Mouse (Mus musculus): ENCODE results near the gene Cebpz.

DNA sequence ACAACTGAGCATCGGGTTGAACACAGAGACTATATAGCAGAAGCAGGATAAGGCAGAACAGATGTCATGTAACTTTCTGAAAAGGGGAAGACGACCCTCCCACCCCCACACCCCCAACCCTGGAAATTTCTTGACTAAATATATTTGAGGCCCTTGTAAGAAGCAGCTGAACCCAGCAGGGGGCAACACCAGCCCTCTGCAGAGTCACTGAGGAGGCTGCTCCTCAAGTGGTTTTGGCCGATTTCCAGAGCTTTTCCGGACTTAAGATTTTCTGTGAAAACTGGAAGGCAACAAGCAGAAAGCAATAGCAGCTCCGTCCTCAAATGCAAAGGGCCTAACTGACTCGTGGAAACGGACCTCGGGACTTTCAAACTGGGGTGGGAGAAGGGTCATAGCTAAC is 41.5 kb downstream of the Cebpz start:
- no peak for TF ChIP-seq POLR2A (IDR thresholded peaks at IDR 0.05; ENCODE audit: insufficient read depth, low read depth, low read length)
- TF ChIP-seq CTCF (IDR thresholded peaks at IDR 0.05; ENCODE audit: insufficient read depth, low read depth, low read length), result peak; percentile 32; the same call in 1 of the 2 replicates

All from olfactory bulb, adult 2 months (tissue).